Mouse (Mus musculus) cerebellum, adult 8-10 months (tissue): ENCODE measurements at regions not wholly inside any gene's neighbourhood (a gene's known extent, or its start where the extent isn't known, plus 50 kb on each side); places are given as distances from the start of the nearest gene placed in this dataset.

Experiments used
- DNase-seq: peaks from one replicate; pipeline ENCODE4 v3.0.0; 2022

DNA sequence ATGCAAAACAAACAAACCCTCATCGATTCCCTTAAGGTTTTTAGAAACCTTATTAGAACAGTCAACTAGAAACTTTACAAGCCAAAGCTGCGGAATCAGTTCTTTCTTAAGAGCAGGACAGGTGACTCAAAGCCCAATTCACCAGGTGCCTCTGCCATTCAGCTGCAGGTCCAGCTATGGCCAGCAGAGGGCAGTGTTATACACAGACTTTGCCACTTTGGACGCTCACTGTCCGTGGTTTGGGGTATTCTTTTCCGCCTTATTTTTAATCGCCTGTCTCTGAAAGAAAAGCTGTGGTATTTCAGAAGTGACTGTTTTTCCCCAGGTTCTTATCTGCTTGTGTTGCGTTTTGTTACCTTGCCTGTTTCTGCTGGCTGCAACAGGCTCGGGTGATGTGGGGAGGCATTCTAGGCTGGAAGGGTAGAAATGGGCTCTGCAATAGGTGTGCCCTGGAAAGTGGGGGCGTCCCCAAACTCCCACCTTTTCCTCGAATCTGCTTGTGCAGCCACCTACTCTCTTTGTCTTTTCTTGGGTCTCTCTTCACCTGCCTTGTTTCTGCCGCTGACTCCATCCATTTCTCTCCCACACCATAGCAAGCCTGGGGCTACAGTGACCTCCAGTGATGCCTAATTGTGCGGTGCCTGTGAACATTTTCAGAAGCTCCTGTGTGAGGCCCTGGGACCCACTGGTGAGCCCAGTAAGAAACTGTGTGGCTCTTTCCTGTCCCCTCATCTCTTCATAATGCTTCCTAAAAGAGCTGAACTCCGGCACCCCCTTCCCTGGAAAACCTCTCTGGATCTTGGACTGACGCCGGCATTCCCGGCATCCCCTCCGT is 142.4 kb downstream of the Mtx3 start:
- peak; percentile 83 for DNase-seq

DNA sequence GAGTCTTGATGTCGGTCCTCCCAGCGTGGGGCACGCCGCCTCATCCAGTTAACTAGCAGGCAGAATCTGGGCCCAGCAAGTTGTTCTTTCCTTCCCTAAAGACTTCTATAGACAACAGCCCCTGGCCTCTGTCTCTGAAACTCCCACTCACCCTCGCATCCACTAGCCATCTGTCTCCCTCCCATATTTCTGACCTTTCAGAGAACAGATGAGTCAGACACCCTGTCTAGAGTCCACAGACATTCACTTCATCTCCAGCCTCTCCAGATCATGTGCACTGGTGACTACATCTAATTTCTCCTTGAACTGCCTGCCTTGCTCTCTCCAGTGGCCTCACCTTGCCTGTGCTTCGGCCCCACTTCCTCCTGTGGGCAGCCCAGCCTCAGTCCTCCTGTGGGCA is 143.1 kb downstream of the Mtx3 start:
- DNase-seq: no peak

DNA sequence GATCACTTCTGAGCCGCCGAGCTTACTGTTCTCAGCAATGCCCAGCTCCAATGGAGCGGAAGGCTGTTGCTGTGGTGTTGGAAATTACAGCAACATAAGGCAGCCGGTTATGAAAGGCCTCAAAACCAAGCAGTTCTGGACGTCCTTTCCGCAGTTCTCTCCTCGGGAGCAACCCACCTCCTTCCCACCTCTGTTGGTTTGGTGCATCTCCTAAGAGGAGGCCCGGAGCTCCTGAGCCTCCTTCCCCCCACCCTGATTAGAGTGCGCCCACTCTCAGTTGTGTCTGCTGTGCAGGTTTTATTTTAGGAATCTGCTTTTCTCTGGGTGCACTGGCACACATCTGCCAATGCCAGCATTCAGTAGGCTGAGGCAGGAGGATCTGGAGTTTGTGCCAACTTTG is 144.0 kb downstream of the Mtx3 start:
- no peak for DNase-seq

DNA sequence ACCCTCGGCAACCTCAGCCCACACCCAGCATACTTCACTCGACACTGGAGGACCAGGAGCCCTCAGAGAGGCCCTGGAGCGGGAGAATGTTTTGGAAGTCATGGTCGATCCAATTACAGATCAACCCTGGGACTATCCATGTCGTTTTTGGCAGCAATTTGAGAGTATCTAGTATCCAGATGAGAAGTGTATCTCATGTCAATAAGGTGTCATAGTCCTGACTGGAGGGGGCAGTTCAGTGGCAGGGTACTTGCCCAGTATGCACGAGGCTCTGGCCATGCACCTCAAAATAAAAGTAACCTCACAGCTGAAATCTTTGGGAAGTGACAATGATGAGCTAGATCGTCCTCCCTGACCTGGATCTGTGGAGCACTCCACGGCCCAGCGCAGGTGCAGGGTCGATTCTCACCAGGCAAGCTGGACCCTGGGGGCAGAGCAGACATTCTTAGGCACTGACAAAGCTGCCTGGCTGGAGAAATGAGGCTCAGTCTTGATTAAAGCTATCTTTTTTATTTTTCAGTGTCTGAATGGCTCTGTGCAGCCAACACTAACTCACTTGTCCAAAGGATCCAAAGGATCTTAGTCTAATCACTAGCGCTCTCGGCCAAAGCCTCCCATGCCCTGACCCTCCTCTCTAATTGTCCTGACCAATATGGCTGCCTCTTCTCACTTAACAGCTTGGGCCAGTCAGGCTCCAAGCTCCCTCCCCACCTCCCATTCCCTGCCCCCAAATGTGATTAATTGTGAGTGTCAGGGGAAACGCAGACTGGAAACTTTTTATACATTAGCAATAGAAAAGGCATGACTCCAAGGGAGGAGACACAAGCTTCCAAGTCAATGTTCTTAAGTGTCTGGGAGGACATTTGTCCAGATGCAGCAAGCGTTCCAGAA is 146.0 kb downstream of the Mtx3 start:
- no peak for DNase-seq
